Mouse (Mus musculus) stomach, adult 2 months (tissue): ENCODE data around the gene Mark4. TPM values are rescaled to one million over a fixed set of nuclear protein-coding genes. Genes with fewer than 3 reads are reported as not detected.

Experiments used
- polyA plus RNA-seq: library from polyadenylated mRNA; depleted of rRNA; stranded (reverse); fragments of >200 nt; gene quantifications from 2 replicates; pipeline ENCODE4 v1.2.3, GENCODE M21; 2012; rRNA removed

The Mark4 gene
- polyA plus RNA-seq: 10.8 and 27.7 TPM in 2 replicates

DNA sequence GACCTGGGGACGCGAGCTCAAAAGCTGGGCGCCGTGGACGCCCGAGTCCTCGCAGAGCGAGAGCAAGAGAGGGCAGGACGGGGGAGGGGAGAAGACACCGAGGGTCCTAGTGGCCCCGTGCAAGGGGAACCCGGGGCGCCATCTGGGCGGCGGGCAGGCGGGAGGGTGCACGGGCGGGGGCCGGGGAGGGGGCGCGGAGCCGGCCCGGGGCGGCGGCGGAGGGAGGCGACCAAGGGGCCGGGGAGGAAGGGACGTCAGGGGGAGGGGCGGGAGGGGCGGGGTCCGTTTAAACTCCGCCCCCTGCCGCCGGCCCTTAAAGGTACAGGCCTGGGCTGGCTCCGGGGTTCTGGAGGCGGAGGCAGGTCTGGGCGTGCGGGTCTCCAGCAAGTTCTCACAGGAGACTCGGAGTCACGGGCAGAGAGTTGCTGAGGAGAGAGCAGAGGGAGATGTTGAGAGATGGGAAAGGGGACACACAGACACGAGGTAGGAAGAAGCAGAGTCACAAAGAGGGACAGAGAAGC lies at the start of gene Mark4:
Gene Mark4, minus strand, starts transcription at position 231 of the 521 bp plus-strand sequence.

GRCm38 (mm10) chr7:19462884-19463381 lies 4.3 kb upstream of the Mark4 start, which contains the start of gene Exoc3l2:
TSS of gene Exoc3l2 (plus strand) at chr7:19463331.

GRCm38 (mm10) chr7:19404476-19404875 lies 54.1 kb downstream of the Mark4 start, which contains the start of gene Ckm:
TSS of gene Ckm (plus strand) at chr7:19404776.

DNA sequence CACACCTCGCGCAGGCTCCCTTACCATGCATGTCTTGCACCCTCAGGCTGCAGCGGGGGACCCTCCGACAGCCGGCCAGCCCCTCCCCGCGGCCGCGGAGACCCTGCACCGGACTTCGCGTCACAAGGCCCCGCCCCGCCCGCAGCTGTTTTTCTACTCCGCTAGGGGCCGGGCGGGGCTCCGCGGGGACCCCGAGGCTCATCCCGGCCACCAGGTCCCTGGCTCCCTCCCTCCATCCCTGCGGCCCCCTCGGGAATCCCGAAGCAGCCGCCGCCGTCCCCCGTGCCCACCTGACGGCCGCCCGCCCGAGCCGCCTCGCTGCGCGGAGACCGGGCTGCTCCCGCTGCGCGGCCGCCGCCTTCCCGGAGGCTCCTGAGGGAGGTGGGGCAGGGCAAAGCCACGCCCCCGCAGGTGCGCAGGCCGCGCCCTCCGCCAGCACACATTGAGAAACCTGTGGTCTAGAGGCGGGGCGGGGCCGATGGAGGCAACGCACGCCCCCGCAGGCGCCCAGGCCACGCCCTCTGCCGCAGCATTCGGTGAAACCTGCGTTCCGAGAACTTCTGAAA lies 54.8 kb downstream of the Mark4 start, which contains the start of gene Klc3:
Gene Klc3, minus strand, starts transcription at position 374 of the 566 bp plus-strand sequence.

DNA sequence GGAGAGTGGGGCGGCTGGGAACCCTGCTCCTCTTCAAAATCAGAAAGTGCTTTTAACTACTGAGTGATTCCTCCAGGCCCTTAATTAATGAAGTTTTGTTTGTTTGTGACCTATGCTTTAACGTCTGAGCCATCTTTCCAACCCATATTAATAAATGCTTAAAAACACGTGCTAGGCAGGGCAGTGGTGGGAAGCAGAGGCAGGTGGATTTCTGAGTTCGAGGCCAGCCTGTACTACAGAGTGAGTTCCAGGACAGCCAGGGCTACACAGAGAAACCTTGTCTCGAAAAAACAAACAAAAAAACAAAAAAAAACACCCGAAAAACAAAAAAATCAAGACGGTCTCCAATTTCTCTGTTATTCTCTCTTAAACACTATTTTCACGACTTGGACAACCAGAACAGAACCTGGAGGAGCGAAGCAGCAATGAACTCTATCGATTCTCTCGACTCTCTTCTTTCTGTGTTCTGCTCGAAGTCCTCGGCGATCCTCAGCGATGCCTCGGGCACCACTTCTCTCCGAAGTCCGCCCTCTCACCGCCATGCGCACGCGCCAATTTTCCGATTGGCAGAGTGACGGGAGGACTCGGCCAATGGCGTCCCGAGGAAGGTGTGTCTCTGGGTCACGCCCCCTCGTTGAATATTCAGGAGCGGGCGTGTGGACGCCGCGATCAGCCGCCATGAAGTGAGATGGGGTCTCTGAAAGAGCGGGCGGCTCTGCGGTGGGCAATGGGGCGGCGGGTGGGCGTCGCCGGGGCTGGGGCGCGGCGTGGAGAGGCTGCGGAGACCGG lies 77.0 kb downstream of the Mark4 start, which contains the start of gene Ercc2:
Gene Ercc2, plus strand, starts transcription at position 634 of the 789 bp plus-strand sequence.

Other genes starting within 250 kb of the Mark4 start
- gene Gpr4, start 246.3 kb downstream of the Mark4 start, polyA plus RNA-seq: 5.0 and 5.8 TPM in 2 replicates
- 15.9 and 16.9 TPM in 2 replicates for gene Opa3, start 230.5 kb downstream of the Mark4 start, polyA plus RNA-seq
- gene Vasp, start 187.0 kb downstream of the Mark4 start, polyA plus RNA-seq: 232 and 302 TPM in 2 replicates
- 0.23 and 1.3 TPM in 2 replicates for gene Ppm1n, start 178.8 kb downstream of the Mark4 start, polyA plus RNA-seq
- 25.7 and 26.9 TPM in 2 replicates for gene Rtn2, start 176.2 kb downstream of the Mark4 start, polyA plus RNA-seq
- gene Fosb, start 148.8 kb downstream of the Mark4 start, polyA plus RNA-seq: 1.1 and 2.1 TPM in 2 replicates
- 16.8 and 21.2 TPM in 2 replicates for gene Ercc1, start 114.0 kb downstream of the Mark4 start, polyA plus RNA-seq
- 3.9 and 7.8 TPM in 2 replicates for gene Cd3eap, start 99.3 kb downstream of the Mark4 start, polyA plus RNA-seq
- gene Ppp1r13l, start 99.1 kb downstream of the Mark4 start, polyA plus RNA-seq: 21.4 and 23.5 TPM in 2 replicates
- 25.1 and 27.9 TPM in 2 replicates for gene Ercc2, start 76.8 kb downstream of the Mark4 start, polyA plus RNA-seq
- 16.2 and 18.5 TPM in 2 replicates for gene Klc3, start 54.7 kb downstream of the Mark4 start, polyA plus RNA-seq
- gene Ckm, start 54.0 kb downstream of the Mark4 start, polyA plus RNA-seq: 315 and 356 TPM in 2 replicates
- gene Exoc3l2, start 4.5 kb upstream of the Mark4 start, polyA plus RNA-seq: 6.3 and 7.2 TPM in 2 replicates
- gene Bloc1s3, start 49.5 kb upstream of the Mark4 start, polyA plus RNA-seq: 7.3 and 15.7 TPM in 2 replicates
- gene Trappc6a, start 49.6 kb upstream of the Mark4 start, polyA plus RNA-seq: 119 and 179 TPM in 2 replicates
- 45.5 and 87.5 TPM in 2 replicates for gene Nkpd1, start 59.0 kb upstream of the Mark4 start, polyA plus RNA-seq
- gene Ppp1r37, start 104.3 kb upstream of the Mark4 start, polyA plus RNA-seq: 78.3 and 88.5 TPM in 2 replicates
- 7.5 and 7.9 TPM in 2 replicates for gene Zfp296, start 118.5 kb upstream of the Mark4 start, polyA plus RNA-seq
- gene Gemin7, start 118.8 kb upstream of the Mark4 start, polyA plus RNA-seq: 59.4 and 88.0 TPM in 2 replicates
- gene Clasrp, start 145.7 kb upstream of the Mark4 start, polyA plus RNA-seq: 68.5 and 172 TPM in 2 replicates
- gene Relb, start 170.6 kb upstream of the Mark4 start, polyA plus RNA-seq: 10.6 and 18.6 TPM in 2 replicates
- 55.4 and 69.0 TPM in 2 replicates for gene Clptm1, start 206.2 kb upstream of the Mark4 start, polyA plus RNA-seq
- 1.1 and 1.6 TPM in 2 replicates for gene Apoc2, start 219.1 kb upstream of the Mark4 start, polyA plus RNA-seq
- gene Gm44805, start 222.6 kb upstream of the Mark4 start, polyA plus RNA-seq: not detected in 2 replicates
- gene Apoc4, start 222.7 kb upstream of the Mark4 start, polyA plus RNA-seq: 0.37 TPM in 1 of 2 replicates, not detected in the other
- 6.5 and 8.3 TPM in 2 replicates for gene Apoc1, start 233.8 kb upstream of the Mark4 start, polyA plus RNA-seq
- 235 and 380 TPM in 2 replicates for gene Apoe, start 240.4 kb upstream of the Mark4 start, polyA plus RNA-seq